Mouse (Mus musculus) 3134 (cell line): Measurements from ENCODE around the gene Angpt4.

Experiments
- DNase-seq: peaks from one replicate; pipeline ENCODE4 v3.0.0-alpha.2; 2011; ENCODE audit warnings: low spot score; ENCODE audit not compliant: insufficient read length; ENCODE audit errors: extremely low read depth

Gene Angpt4

GRCm38 (mm10) chr2:151978494-151978893 is 67.5 kb downstream of the Angpt4 start:
- DNase-seq = no peak

GRCm38 (mm10) chr2:151979470-151980354 is 68.7 kb downstream of the Angpt4 start, which contains the start of gene Fam110a:
Gene Fam110a, minus strand, starts transcription at chr2:151980219.
- DNase-seq = peak; percentile 95

- no peak for DNase-seq
Measured at GRCm38 (mm10) chr2:151980355-151980693, 69.3 kb downstream of the Angpt4 start.

GRCm38 (mm10) chr2:151981268-151981667 is 70.3 kb downstream of the Angpt4 start:
- no peak for DNase-seq

GRCm38 (mm10) chr2:151982476-151982875 is 71.5 kb downstream of the Angpt4 start:
- DNase-seq = no peak

- DNase-seq = no peak
Measured at GRCm38 (mm10) chr2:151984019-151984418, 73.0 kb downstream of the Angpt4 start.

GRCm38 (mm10) chr2:151985426-151986172 is 74.6 kb downstream of the Angpt4 start:
- DNase-seq = no peak

GRCm38 (mm10) chr2:151986958-151987357 is 75.9 kb downstream of the Angpt4 start:
- DNase-seq = no peak

- DNase-seq = no peak
Measured at GRCm38 (mm10) chr2:151988978-151989377, 78.0 kb downstream of the Angpt4 start.

- DNase-seq = no peak
Measured at GRCm38 (mm10) chr2:151990985-151991394, 80.0 kb downstream of the Angpt4 start.

GRCm38 (mm10) chr2:151991446-151991845 is 80.4 kb downstream of the Angpt4 start:
- DNase-seq = no peak

GRCm38 (mm10) chr2:151994350-151995122 is 83.5 kb downstream of the Angpt4 start:
- DNase-seq = peak; percentile 45
